Mouse (Mus musculus): ENCODE measurements at regions not wholly inside any gene's neighbourhood (a gene's known extent, or its start where the extent isn't known, plus 50 kb on each side); places are given as distances from the start of the nearest gene placed in this dataset.

- no peak for DNase-seq
Measured at GRCm38 (mm10) chr11:21037267-21037906, 53.7 kb upstream of the Peli1 start.

GRCm38 (mm10) chr11:21041201-21041600 lies 49.9 kb upstream of the Peli1 start:
- DNase-seq = no peak
